Mouse (Mus musculus): ENCODE data around the gene Mob4. TPM values are rescaled to one million over a fixed set of nuclear protein-coding genes. Genes with fewer than 3 reads are reported as not detected.
A peak's percentile ranks its signal among the peaks of the same experiment; 100 is the strongest.
"Not testable (repeated sequence)": the region's sequence is repeated elsewhere in the genome, so short reads cannot be mapped to it uniquely, and the experiment has no call there.

Mob4 gene
- total RNA-seq (2021) = 10 to 100 TPM; 37.8 to 38.0 TPM
- long read RNA-seq, experiment 1, transcript Mob4-205 (8 exons, 2,840 nt) = major isoform, 61 of 68 reads
- long read RNA-seq, experiment 1, partial matches to known transcripts = 1 of 68 reads
- long read RNA-seq, experiment 1, other reads (novel, unspliced or antisense) = 4 of 68 reads
- long read RNA-seq, experiment 2, transcript Mob4-205 (8 exons, 2,840 nt) = major isoform, 56 of 62 reads
- long read RNA-seq, experiment 2, partial matches to known transcripts = 2 of 62 reads
- long read RNA-seq, experiment 2, other reads (novel, unspliced or antisense) = 4 of 62 reads

GRCm38 (mm10) chr1:55130943-55131401 is at the start of gene Mob4:
Gene Mob4, plus strand, starts transcription at chr1:55131231.
- DNase-seq (ENCODE audit: low spot score) = peak; percentile 91

- DNase-seq (ENCODE audit: low spot score) = no peak
These were observed 48.9 kb upstream of the Mob4 start for GRCm38 (mm10) chr1:55082106-55082505.

GRCm38 (mm10) chr1:55085781-55086366 is 45.2 kb upstream of the Mob4 start:
- DNase-seq (ENCODE audit: low spot score) = no peak

- DNase-seq (ENCODE audit: low spot score) = no peak
These were observed 44.1 kb upstream of the Mob4 start for GRCm38 (mm10) chr1:55086868-55087400.

GRCm38 (mm10) chr1:55087401-55087904 is 43.6 kb upstream of the Mob4 start:
- DNase-seq (ENCODE audit: low spot score) = peak; percentile 64

- DNase-seq (ENCODE audit: low spot score) = peak; percentile 99
These were observed 43.0 kb upstream of the Mob4 start, which contains the start of the genes Hspe1 and Hspd1 for GRCm38 (mm10) chr1:55087932-55088610. Gene Hspe1, plus strand, starts transcription at chr1:55088132. Gene Hspd1, minus strand, starts transcription at chr1:55088243.

- DNase-seq (ENCODE audit: low spot score) = no peak
These were observed 42.2 kb upstream of the Mob4 start for GRCm38 (mm10) chr1:55088611-55089497.

GRCm38 (mm10) chr1:55089498-55090064 is 41.5 kb upstream of the Mob4 start:
- DNase-seq (ENCODE audit: low spot score) = no peak

GRCm38 (mm10) chr1:55092056-55092455 is 39.0 kb upstream of the Mob4 start:
- no peak for DNase-seq (ENCODE audit: low spot score)

GRCm38 (mm10) chr1:55092469-55092868 is 38.6 kb upstream of the Mob4 start:
- no peak for DNase-seq (ENCODE audit: low spot score)

GRCm38 (mm10) chr1:55106919-55107585 is 24.0 kb upstream of the Mob4 start:
- no peak for DNase-seq (ENCODE audit: low spot score)

- no peak for DNase-seq (ENCODE audit: low spot score)
These were observed 23.4 kb upstream of the Mob4 start for GRCm38 (mm10) chr1:55107644-55108043.

- no peak for DNase-seq (ENCODE audit: low spot score)
These were observed 22.6 kb upstream of the Mob4 start for GRCm38 (mm10) chr1:55108473-55108872.

- DNase-seq (ENCODE audit: low spot score) = no peak
These were observed 21.8 kb upstream of the Mob4 start for GRCm38 (mm10) chr1:55109066-55109766.

- DNase-seq (ENCODE audit: low spot score) = no peak
These were observed 8.0 kb upstream of the Mob4 start for GRCm38 (mm10) chr1:55123046-55123445.

- no peak for DNase-seq (ENCODE audit: low spot score)
These were observed 7.5 kb upstream of the Mob4 start for GRCm38 (mm10) chr1:55123561-55123960.

GRCm38 (mm10) chr1:55124136-55124535 is 6.9 kb upstream of the Mob4 start:
- not testable (repeated sequence) for DNase-seq (ENCODE audit: low spot score)

GRCm38 (mm10) chr1:55129716-55130115 is 1.3 kb upstream of the Mob4 start:
- DNase-seq (ENCODE audit: low spot score) = no peak

GRCm38 (mm10) chr1:55130190-55130916 is 678 bp upstream of the Mob4 start:
- DNase-seq (ENCODE audit: low spot score) = no peak
